Mouse (Mus musculus): ENCODE measurements around the gene Casz1. TPM values are rescaled to one million over a fixed set of nuclear protein-coding genes. Genes with fewer than 3 reads are reported as not detected.

Gene Casz1
- polyA plus RNA-seq, 1 experiment = 0.03 TPM

- Histone ChIP-seq H3K4me1 (ENCODE audit: control insufficient read depth) (no peaks in the 10 kb centered on the region), H3K27me3 (ENCODE audit: control insufficient read depth) (no peaks in the 10 kb centered on the region), H3K4me3 (replicated peaks) (no peak overlapping the region), H3K36me3 (ENCODE audit: control insufficient read depth) (peaks cover 20% of the 10 kb centered on the region), H3K9me3 (ENCODE audit: control insufficient read depth, low read length) (no peaks in the 10 kb centered on the region)
- no peak for TF ChIP-seq GATA1 (IDR thresholded peaks at IDR 0.05; ENCODE audit: low read length)
- TF ChIP-seq TAL1 (IDR thresholded peaks at IDR 0.05; ENCODE audit: low read length) = no peak
These were observed 165.4 kb downstream of the Casz1 start for GRCm38 (mm10) chr4:148969610-148970009.

- Histone ChIP-seq H3K9me3 (ENCODE audit: control insufficient read depth, low read length) (no peaks in the 10 kb centered on the region), H3K4me1 (ENCODE audit: control insufficient read depth) (no peaks in the 10 kb centered on the region), H3K27me3 (ENCODE audit: control insufficient read depth) (no peaks in the 10 kb centered on the region), H3K36me3 (ENCODE audit: control insufficient read depth) (peaks cover 20% of the 10 kb centered on the region), H3K4me3 (replicated peaks) (no peak overlapping the region)
- no peak for TF ChIP-seq TAL1 (IDR thresholded peaks at IDR 0.05; ENCODE audit: low read length)
- no peak for TF ChIP-seq GATA1 (IDR thresholded peaks at IDR 0.05; ENCODE audit: low read length)
These were observed 166.5 kb downstream of the Casz1 start for GRCm38 (mm10) chr4:148970742-148971141.

GRCm38 (mm10) chr4:148971613-148972242, 167.5 kb downstream of the Casz1 start:
- no peaks in the 10 kb centered on the region for H3K4me1 ChIP-seq (ENCODE audit: control insufficient read depth)
- H3K9me3 ChIP-seq (ENCODE audit: control insufficient read depth, low read length) = no peaks in the 10 kb centered on the region
- H3K36me3 ChIP-seq (ENCODE audit: control insufficient read depth) = peaks cover 11% of the 10 kb centered on the region
- H3K27me3 ChIP-seq (ENCODE audit: control insufficient read depth) = no peaks in the 10 kb centered on the region
- no peak overlapping the region for H3K4me3 ChIP-seq (replicated peaks)
- no peak for TF ChIP-seq TAL1 (IDR thresholded peaks at IDR 0.05; ENCODE audit: low read length)
- no peak for TF ChIP-seq GATA1 (IDR thresholded peaks at IDR 0.05; ENCODE audit: low read length)

GRCm38 (mm10) chr4:148972707-148973106, 168.5 kb downstream of the Casz1 start:
- no peak for TF ChIP-seq TAL1 (IDR thresholded peaks at IDR 0.05; ENCODE audit: low read length)
- no peak for TF ChIP-seq GATA1 (IDR thresholded peaks at IDR 0.05; ENCODE audit: low read length)
- no peaks in the 10 kb centered on the region for H3K4me1 ChIP-seq (ENCODE audit: control insufficient read depth)
- H3K4me3 ChIP-seq (replicated peaks) = no peak overlapping the region
- H3K27me3 ChIP-seq (ENCODE audit: control insufficient read depth) = no peaks in the 10 kb centered on the region
- peaks cover 9% of the 10 kb centered on the region for H3K36me3 ChIP-seq (ENCODE audit: control insufficient read depth)
- no peaks in the 10 kb centered on the region for H3K9me3 ChIP-seq (ENCODE audit: control insufficient read depth, low read length)

- no peaks in the 10 kb centered on the region for H3K27me3 ChIP-seq (ENCODE audit: control insufficient read depth)
- H3K4me3 ChIP-seq (replicated peaks) = no peak overlapping the region
- peaks cover 9% of the 10 kb centered on the region for H3K36me3 ChIP-seq (ENCODE audit: control insufficient read depth)
- no peaks in the 10 kb centered on the region for H3K4me1 ChIP-seq (ENCODE audit: control insufficient read depth)
- H3K9me3 ChIP-seq (ENCODE audit: control insufficient read depth, low read length) = no peaks in the 10 kb centered on the region
- TF ChIP-seq GATA1 (IDR thresholded peaks at IDR 0.05; ENCODE audit: low read length) (no peak), TAL1 (IDR thresholded peaks at IDR 0.05; ENCODE audit: low read length) (no peak)
These were observed 169.2 kb downstream of the Casz1 start for GRCm38 (mm10) chr4:148973387-148973786.

- TF ChIP-seq TAL1 (IDR thresholded peaks at IDR 0.05; ENCODE audit: low read length) = no peak
- TF ChIP-seq GATA1 (IDR thresholded peaks at IDR 0.05; ENCODE audit: low read length) = no peak
- Histone ChIP-seq H3K4me3 (replicated peaks) (no peak overlapping the region), H3K36me3 (ENCODE audit: control insufficient read depth) (peaks cover 6% of the 10 kb centered on the region)
These were observed 170.6 kb downstream of the Casz1 start for GRCm38 (mm10) chr4:148974833-148975232.

GRCm38 (mm10) chr4:148978221-148978855, 174.1 kb downstream of the Casz1 start:
- Histone ChIP-seq H3K27me3 (ENCODE audit: control insufficient read depth) (no peaks in the 10 kb centered on the region), H3K9me3 (ENCODE audit: control insufficient read depth, low read length) (no peaks in the 10 kb centered on the region), H3K36me3 (ENCODE audit: control insufficient read depth) (peaks cover 4% of the 10 kb centered on the region), H3K4me1 (ENCODE audit: control insufficient read depth) (no peaks in the 10 kb centered on the region), H3K4me3 (replicated peaks) (no peak overlapping the region)
- TF ChIP-seq TAL1 (IDR thresholded peaks at IDR 0.05; ENCODE audit: low read length) = no peak
- no peak for TF ChIP-seq GATA1 (IDR thresholded peaks at IDR 0.05; ENCODE audit: low read length)

More at GRCm38 (mm10) chr4:148974833-148975232, 170.6 kb downstream of the Casz1 start:
- Histone ChIP-seq H3K4me1 (ENCODE audit: control insufficient read depth) (no peaks in the 10 kb centered on the region), H3K27me3 (ENCODE audit: control insufficient read depth) (no peaks in the 10 kb centered on the region), H3K9me3 (ENCODE audit: control insufficient read depth, low read length) (no peaks in the 10 kb centered on the region)

GRCm38 (mm10) chr4:148978926-148979325, 174.7 kb downstream of the Casz1 start:
- Histone ChIP-seq H3K36me3 (ENCODE audit: control insufficient read depth) (peaks cover 9% of the 10 kb centered on the region), H3K4me3 (replicated peaks) (no peak overlapping the region), H3K4me1 (ENCODE audit: control insufficient read depth) (no peaks in the 10 kb centered on the region), H3K27me3 (ENCODE audit: control insufficient read depth) (no peaks in the 10 kb centered on the region), H3K9me3 (ENCODE audit: control insufficient read depth, low read length) (no peaks in the 10 kb centered on the region)
- TF ChIP-seq GATA1 (IDR thresholded peaks at IDR 0.05; ENCODE audit: low read length) (no peak), TAL1 (IDR thresholded peaks at IDR 0.05; ENCODE audit: low read length) (no peak)

- no peaks in the 10 kb centered on the region for H3K4me1 ChIP-seq (ENCODE audit: control insufficient read depth)
- no peaks in the 10 kb centered on the region for H3K27me3 ChIP-seq (ENCODE audit: control insufficient read depth)
- peaks cover 11% of the 10 kb centered on the region for H3K36me3 ChIP-seq (ENCODE audit: control insufficient read depth)
- no peak for TF ChIP-seq GATA1 (IDR thresholded peaks at IDR 0.05; ENCODE audit: low read length)
- TF ChIP-seq TAL1 (IDR thresholded peaks at IDR 0.05; ENCODE audit: low read length) = no peak
- H3K9me3 ChIP-seq (ENCODE audit: control insufficient read depth, low read length) = no peaks in the 10 kb centered on the region
- H3K4me3 ChIP-seq (replicated peaks) = no peak overlapping the region
These were observed 175.6 kb downstream of the Casz1 start for GRCm38 (mm10) chr4:148979837-148980236.
